Mouse (Mus musculus): ENCODE measurements around the gene Sec1.

- TF ChIP-seq CHD2 (IDR thresholded peaks at IDR 0.05; ENCODE audit: low read depth, low read length) (no peak), HCFC1 (IDR thresholded peaks at IDR 0.05; ENCODE audit: borderline replicate concordance, insufficient read depth, low read length) (no peak), MAFK (IDR thresholded peaks at IDR 0.05; ENCODE audit: insufficient read depth, low read depth, low read length) (no peak)
Measured at GRCm38 (mm10) chr7:45678513-45678912, 15.7 kb downstream of the Sec1 start.
